Comparison of ENCODE assay signal across 8 mouse cellular contexts in genomic region chr4:40852861-40853564, GRCm38 (mm10). TPM values are rescaled to one million over a fixed set of nuclear protein-coding genes. Genes with fewer than 3 reads are reported as not detected.
A peak's percentile ranks its signal among the peaks of the same experiment; 100 is the strongest.
DNase-seq lines count a peak whose midpoint lies in the region; ATAC-seq and TF ChIP-seq lines count a peak whose summit lies in the region.

No protein-coding gene starts in this region.

- peak overlapping the region; percentile 82 for H3K9ac ChIP-seq in forebrain, embryonic 16.5 days (replicated peaks; ENCODE audit: low read depth, low read length)
- H3K9ac ChIP-seq in neural tube, embryonic 14.5 days (replicated peaks; ENCODE audit: low read depth, low read length) = peak overlapping the region; percentile 84

- H3K4me2 ChIP-seq in forebrain, embryonic 16.5 days (ENCODE audit: low read length) = peak overlapping the region; percentile 83
- H3K4me2 ChIP-seq in neural tube, embryonic 14.5 days (ENCODE audit: low read depth, low read length) = peak overlapping the region; percentile 73

- ATAC-seq in Patski = peak; percentile 9
- no peak; the same call in 1 of the 2 replicates for ATAC-seq in forebrain, embryonic 16.5 days
- ATAC-seq in neural tube, embryonic 14.5 days (ENCODE audit: low read depth) = no peak

- WGBS in forebrain, embryonic 16.5 days = 1% methylated on average over 18 of the region's 20 CpGs
- under 1% methylated on average over 20 of the region's 20 CpGs for WGBS in limb, embryonic 10.5 days
- 2% methylated on average over 20 of the region's 20 CpGs for WGBS in neural tube, embryonic 14.5 days

- POLR2A ChIA-PET in Patski (lab: Charles Lee) = no interaction called here

- intact Hi-C loops in left cerebral cortex, postnatal 14 days (cut with DNase I) = no loop called here

- TF ChIP-seq CTCF in Patski (IDR thresholded peaks at IDR 0.05) = no peak

- CTCF ChIA-PET in Patski (lab: Charles Lee) = no interaction called here

- H3K4me1 ChIP-seq in forebrain, embryonic 16.5 days (replicated peaks; ENCODE audit: control insufficient read depth, insufficient read depth, low read length) = peaks cover 33% of the 10 kb centered on the region
- peaks cover 41% of the 10 kb centered on the region for H3K4me1 ChIP-seq in limb, embryonic 10.5 days
- peaks cover 20% of the 10 kb centered on the region for H3K4me1 ChIP-seq in neural tube, embryonic 14.5 days (ENCODE audit: control insufficient read depth, insufficient read depth, low read length)

- H3K4me3 ChIP-seq in forebrain, embryonic 16.5 days (replicated peaks; ENCODE audit: low read length) = peak overlapping the region; percentile 74
- peak overlapping the region; percentile 75 for H3K4me3 ChIP-seq in limb, embryonic 10.5 days
- H3K4me3 ChIP-seq in neural tube, embryonic 14.5 days (ENCODE audit: low read depth, low read length) = peak overlapping the region; percentile 74

- no peaks in the 10 kb centered on the region for H3K27me3 ChIP-seq in Patski
- no peaks in the 10 kb centered on the region for H3K27me3 ChIP-seq in forebrain, embryonic 16.5 days (replicated peaks; ENCODE audit: control insufficient read depth, insufficient read depth, low read length)
- H3K27me3 ChIP-seq in limb, embryonic 10.5 days (ENCODE audit: low read depth, poor library complexity, severe bottlenecking) = no peaks in the 10 kb centered on the region
- no peaks in the 10 kb centered on the region for H3K27me3 ChIP-seq in neural tube, embryonic 14.5 days (ENCODE audit: control insufficient read depth, insufficient read depth, low read length)

- H3K27ac ChIP-seq in forebrain, embryonic 16.5 days (ENCODE audit: low read length) = peak overlapping the region; percentile 76
- peak overlapping the region; percentile 93 for H3K27ac ChIP-seq in limb, embryonic 10.5 days
- peak overlapping the region; percentile 82 for H3K27ac ChIP-seq in neural tube, embryonic 14.5 days (ENCODE audit: low read depth, low read length)

- H3K36me3 ChIP-seq in forebrain, embryonic 16.5 days (ENCODE audit: control insufficient read depth, insufficient read depth) = no peaks in the 10 kb centered on the region
- H3K36me3 ChIP-seq in limb, embryonic 10.5 days = peaks cover 5% of the 10 kb centered on the region; the same call in 1 of the 2 replicates
- H3K36me3 ChIP-seq in neural tube, embryonic 14.5 days (ENCODE audit: control insufficient read depth, insufficient read depth, low read length) = no peaks in the 10 kb centered on the region

- H3K9me3 ChIP-seq in forebrain, embryonic 16.5 days (ENCODE audit: control insufficient read depth, low read length) = no peaks in the 10 kb centered on the region
- H3K9me3 ChIP-seq in limb, embryonic 10.5 days (replicated peaks) = no peaks in the 10 kb centered on the region
- no peaks in the 10 kb centered on the region for H3K9me3 ChIP-seq in neural tube, embryonic 14.5 days (ENCODE audit: control insufficient read depth, low read length)

- peak; percentile 44 for DNase-seq in kidney, adult 9 months
- DNase-seq in kidney, postnatal 4 days = no peak
- no peak for DNase-seq in Patski (ENCODE audit: low read depth, low spot score)
- DNase-seq in limb, embryonic 10.5 days (ENCODE audit: low spot score) = no peak
- no peak for DNase-seq in left cerebral cortex, postnatal 14 days (ENCODE audit: low spot score in 2 of 2)
- DNase-seq in layer of hippocampus, adult 18-20 months (ENCODE audit: low spot score in 2 of 2) = no peak

- in situ Hi-C loops in Patski (cut with MboI; ENCODE audit: low pct_unique_long_range_greater_than_20kb) = no loop called here

RNA-seq across cellular contexts. Expression of gene B4galt1, which starts 0.8 kb away (rescaled TPM):
- 32.1 TPM for polyA plus RNA-seq in Patski (2021)
- 6.9 and 7.7 TPM in 2 replicates for polyA plus RNA-seq in forebrain, embryonic 16.5 days (2015; fragmentation: Nextera tagmentation; extraction: Ambion mirVana)
- 23.6 and 29.9 TPM in 2 replicates for polyA plus RNA-seq in limb, embryonic 10.5 days (2016; fragmentation: Nextera tagmentation; extraction: Ambion mirVana)
- 5.2 and 9.9 TPM in 2 replicates for polyA plus RNA-seq in neural tube, embryonic 14.5 days (2014; fragmentation: Nextera tagmentation; extraction: Ambion mirVana)
- 1 to 10 TPM; 6.5 to 9.0 TPM for total RNA-seq in left cerebral cortex, postnatal 14 days (2021)
- total RNA-seq in layer of hippocampus, adult 18-20 months (2021) = 1 to 10 TPM; 7.0 to 7.6 TPM
